Mouse (Mus musculus) bone marrow macrophage, adult 2 months (primary cell): ENCODE results near the gene Hoxc4.

Experiments
- CTCF ChIP-seq: IDR thresholded peaks from 2 replicates; pipeline ENCODE4 v1.5.1; 2012; ENCODE audit warnings: low read depth, mild to moderate bottlenecking, low read length, moderate library complexity
- POLR2A ChIP-seq: IDR thresholded peaks from 2 replicates; pipeline ENCODE4 v1.6.1; 2012; ENCODE audit warnings: mild to moderate bottlenecking, low read depth, low read length, borderline replicate concordance

- TF ChIP-seq POLR2A (no peak), CTCF (no peak)
Measured at GRCm38 (mm10) chr15:103041613-103042012, 22.9 kb downstream of the Hoxc4 start.
